Mouse (Mus musculus) forebrain, embryonic 14.5 days (tissue): ENCODE measurements around the gene Gm19345. TPM values are rescaled to one million over a fixed set of nuclear protein-coding genes. Genes with fewer than 3 reads are reported as not detected.

ENCODE experiments used
- ATAC-seq: fragments of 200-750 bp; cut with Nextera tagmentation; 2 replicates; pipeline ENCODE4 v1.8.0; 2017; ENCODE audit warnings: mild to moderate bottlenecking, moderate library complexity
- DNase-seq: peaks from one replicate; pipeline ENCODE4 v3.0.0-alpha.2; 2015; ENCODE audit warnings: low spot score
- H3K27ac ChIP-seq: fragments of 300-500 bp; sonication (generic); 2 replicates; pipeline ENCODE4 v1.5.1; 2014; ENCODE audit warnings: low read depth, mild to moderate bottlenecking, control low read depth, low read length, moderate library complexity
- H3K27me3 ChIP-seq: fragments of 300-500 bp; sonication (generic); replicated peaks from 2 replicates; pipeline ENCODE4 v1.6.1; 2014; ENCODE audit warnings: low read length, control low read depth, mixed read lengths; ENCODE audit not compliant: control insufficient read depth, insufficient read depth
- H3K36me3 ChIP-seq: fragments of 300-500 bp; sonication (generic); 2 replicates; pipeline ENCODE4 v1.6.1; 2014; ENCODE audit warnings: low read length, control low read depth; ENCODE audit not compliant: control insufficient read depth, insufficient read depth
- H3K4me1 ChIP-seq: fragments of 300-500 bp; sonication (generic); 2 replicates; pipeline ENCODE4 v1.6.1; 2014; ENCODE audit warnings: antibody characterized with exemption, low read length, control low read depth; ENCODE audit not compliant: control insufficient read depth, insufficient read depth
- H3K4me2 ChIP-seq: fragments of 300-500 bp; sonication (generic); 2 replicates; pipeline ENCODE4 v1.6.1; 2014; ENCODE audit warnings: mild to moderate bottlenecking, control low read depth, low read length
- H3K4me3 ChIP-seq: fragments of 300-500 bp; sonication (generic); 2 replicates; pipeline ENCODE4 v1.5.1; 2014; ENCODE audit warnings: low read depth, low read length, control low read depth
- H3K9ac ChIP-seq: fragments of 300-500 bp; sonication (generic); 2 replicates; pipeline ENCODE4 v1.6.1; 2014; ENCODE audit warnings: mild to moderate bottlenecking, low read length, control low read depth, moderate library complexity
- H3K9me3 ChIP-seq: fragments of 300-500 bp; sonication (generic); replicated peaks from 2 replicates; pipeline ENCODE4 v1.6.1; 2016; ENCODE audit warnings: low read length, control low read depth, mixed read lengths; ENCODE audit not compliant: control insufficient read depth
- WGBS: fragments of 180-500 bp; shearing (Covaris S2); extraction: QIAGEN DNeasy Blood & Tissue Kit; methylation state at CpG from one replicate; pipeline ENCODE4 v1.1.7; 2014; 5-methylcytosine and 5-hydroxymethylcytosine counted together
- polyA plus RNA-seq: library from polyadenylated mRNA; unstranded; fragments of >200 nt; fragmentation: Nextera tagmentation; extraction: Ambion mirVana; gene quantifications from 2 replicates; pipeline ENCODE4 v1.2.1, GENCODE M21; 2014

The Gm19345 gene
- polyA plus RNA-seq, 1 experiment from 2014 or later, result 5.6 TPM

DNA sequence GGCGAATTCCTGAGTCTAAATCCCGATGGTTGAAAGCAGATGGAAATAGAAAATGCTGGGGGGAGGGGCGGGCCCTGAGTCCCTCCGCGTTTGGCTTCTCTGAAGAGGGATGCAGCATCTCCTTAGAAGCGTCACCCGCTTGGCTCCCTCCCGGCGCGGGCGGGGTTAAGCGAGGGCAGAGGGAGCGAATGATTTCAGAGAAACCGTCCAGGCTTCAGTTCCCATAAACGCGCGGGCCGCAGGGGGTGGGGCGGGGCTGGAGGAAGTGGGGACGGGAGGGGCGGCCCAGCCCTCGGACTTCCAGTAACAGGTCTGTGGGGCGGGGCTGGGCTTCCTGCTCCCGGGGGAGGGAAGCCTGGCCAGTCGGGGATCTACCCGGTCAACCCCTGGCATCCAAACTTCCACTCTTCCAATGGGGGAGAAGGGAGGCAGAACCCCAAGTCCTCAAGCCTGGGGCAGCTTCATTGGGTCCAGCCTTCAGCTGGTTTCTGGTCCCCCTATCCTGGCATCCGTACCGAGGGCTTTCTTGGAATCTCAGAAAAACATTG lies 35.5 kb upstream of the Gm19345 start:
- ATAC-seq, result peak; percentile 65
- 2% methylated on average over 26 of the region's 28 CpGs for WGBS
- Histone ChIP-seq H3K36me3 (no peaks in the 10 kb centered on the region), H3K4me1 (no peaks in the 10 kb centered on the region), H3K4me3 (peak overlapping the region; percentile 37), H3K27me3 (peaks cover 22% of the 10 kb centered on the region), H3K27ac (no peak overlapping the region), H3K9ac (peak overlapping the region; percentile 54), H3K4me2 (peak overlapping the region; percentile 64), H3K9me3 (no peaks in the 10 kb centered on the region)
- peak; percentile 56 for DNase-seq

DNA sequence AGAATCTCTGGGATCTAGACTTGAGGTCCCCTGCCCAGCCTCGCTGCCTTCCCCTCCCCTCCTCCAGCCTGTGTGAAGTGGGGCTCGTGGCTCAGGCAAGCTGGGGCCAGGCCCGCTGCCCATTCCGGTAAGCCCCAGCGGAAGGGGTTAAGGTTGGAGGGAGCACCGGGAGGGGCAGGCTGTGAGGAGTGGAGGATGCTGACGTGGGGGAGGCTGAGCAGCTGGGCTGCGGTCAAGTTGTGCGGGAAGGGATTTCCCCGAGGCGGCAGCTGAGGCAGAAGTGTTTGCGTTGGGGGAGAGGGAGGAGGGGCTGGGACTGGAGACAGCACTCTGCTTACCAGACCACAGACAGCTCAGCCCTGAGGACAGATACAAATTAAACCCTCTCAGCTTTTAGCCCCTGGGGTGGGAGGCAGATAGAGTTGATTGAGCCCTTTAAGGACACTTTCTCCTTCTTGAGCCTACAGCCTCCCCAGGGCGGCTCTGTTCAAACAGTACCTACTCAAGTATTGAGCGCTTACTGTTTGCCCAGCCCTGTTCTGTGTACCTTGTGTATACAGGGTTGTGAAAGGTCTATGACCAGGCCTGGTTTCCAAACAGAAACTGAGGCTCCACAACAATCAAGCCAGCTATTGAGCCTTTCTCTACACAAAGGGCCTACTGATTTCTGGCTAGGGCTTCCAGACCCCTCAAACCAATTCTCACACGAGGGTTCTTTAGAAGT lies 34.3 kb upstream of the Gm19345 start:
- 5% methylated on average over 15 of the region's 15 CpGs for WGBS
- no peak overlapping the region for H3K9ac ChIP-seq
- DNase-seq, result peak; percentile 31

DNA sequence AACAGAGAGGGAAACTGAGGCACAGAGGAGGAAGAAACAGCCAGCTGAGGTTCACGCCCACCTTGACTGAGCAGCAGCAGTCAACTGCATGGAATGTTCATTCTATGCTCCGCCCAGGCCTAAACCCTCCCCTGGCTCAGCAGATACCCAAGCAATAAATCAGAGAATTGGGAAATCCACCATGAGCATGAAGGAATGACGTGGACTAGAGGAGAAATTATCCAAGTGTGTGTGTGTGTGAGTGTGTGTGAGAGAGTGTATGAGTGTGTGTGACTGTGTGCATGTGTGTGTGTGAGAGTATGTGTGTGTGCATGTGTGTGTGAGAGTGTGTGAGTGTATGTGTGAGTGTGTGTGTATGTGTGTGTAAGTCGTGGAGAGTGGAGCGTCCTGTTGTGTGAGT lies 33.4 kb upstream of the Gm19345 start:
- ATAC-seq, result no peak
- Histone ChIP-seq H3K27me3 (peaks cover 36% of the 10 kb centered on the region), H3K4me1 (no peaks in the 10 kb centered on the region), H3K27ac (no peak overlapping the region), H3K4me2 (no peak overlapping the region), H3K9me3 (no peaks in the 10 kb centered on the region), H3K36me3 (no peaks in the 10 kb centered on the region), H3K9ac (no peak overlapping the region), H3K4me3 (no peak overlapping the region)
- no peak for DNase-seq
- WGBS, result 82% methylated on average over 5 of the region's 5 CpGs

More for the DNA sequence above, 34.3 kb upstream of the Gm19345 start:
- no peak overlapping the region for H3K27ac ChIP-seq
- peak overlapping the region; percentile 34 for H3K4me2 ChIP-seq
- 0 out of 2 replicates have a peak overlapping the region, but pooled peaks have one; percentile 6 for H3K4me3 ChIP-seq
- peaks cover 27% of the 10 kb centered on the region for H3K27me3 ChIP-seq
- ATAC-seq, result peak; percentile 41
- no peaks in the 10 kb centered on the region for H3K36me3 ChIP-seq
- H3K9me3 ChIP-seq, result no peaks in the 10 kb centered on the region
- H3K4me1 ChIP-seq, result no peaks in the 10 kb centered on the region

DNA sequence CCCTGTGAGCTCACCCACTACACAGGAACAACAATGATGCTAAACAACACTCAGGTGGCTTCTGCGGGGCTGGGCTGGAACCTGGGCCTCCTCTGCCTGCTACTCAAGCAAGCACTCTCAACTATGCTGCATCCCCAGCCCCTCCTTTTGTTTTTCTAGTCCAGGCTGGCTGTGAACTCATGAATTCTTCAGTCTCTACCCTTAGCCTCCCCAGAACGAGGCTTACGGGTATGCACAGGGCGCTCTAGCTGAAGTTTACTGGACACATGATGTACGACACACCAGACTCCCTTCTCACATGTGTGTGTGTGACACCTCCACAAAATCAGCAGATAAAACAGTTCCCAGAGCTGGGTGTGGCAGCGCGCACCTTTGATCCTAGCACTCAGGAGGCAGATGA lies 32.9 kb upstream of the Gm19345 start:
- Histone ChIP-seq H3K27me3 (peaks cover 40% of the 10 kb centered on the region), H3K4me3 (no peak overlapping the region), H3K36me3 (no peaks in the 10 kb centered on the region), H3K27ac (no peak overlapping the region), H3K9ac (no peak overlapping the region), H3K4me1 (no peaks in the 10 kb centered on the region), H3K4me2 (no peak overlapping the region), H3K9me3 (no peaks in the 10 kb centered on the region)
- no peak for ATAC-seq
- WGBS, result 86% methylated on average over 7 of the region's 7 CpGs
- DNase-seq, result no peak

DNA sequence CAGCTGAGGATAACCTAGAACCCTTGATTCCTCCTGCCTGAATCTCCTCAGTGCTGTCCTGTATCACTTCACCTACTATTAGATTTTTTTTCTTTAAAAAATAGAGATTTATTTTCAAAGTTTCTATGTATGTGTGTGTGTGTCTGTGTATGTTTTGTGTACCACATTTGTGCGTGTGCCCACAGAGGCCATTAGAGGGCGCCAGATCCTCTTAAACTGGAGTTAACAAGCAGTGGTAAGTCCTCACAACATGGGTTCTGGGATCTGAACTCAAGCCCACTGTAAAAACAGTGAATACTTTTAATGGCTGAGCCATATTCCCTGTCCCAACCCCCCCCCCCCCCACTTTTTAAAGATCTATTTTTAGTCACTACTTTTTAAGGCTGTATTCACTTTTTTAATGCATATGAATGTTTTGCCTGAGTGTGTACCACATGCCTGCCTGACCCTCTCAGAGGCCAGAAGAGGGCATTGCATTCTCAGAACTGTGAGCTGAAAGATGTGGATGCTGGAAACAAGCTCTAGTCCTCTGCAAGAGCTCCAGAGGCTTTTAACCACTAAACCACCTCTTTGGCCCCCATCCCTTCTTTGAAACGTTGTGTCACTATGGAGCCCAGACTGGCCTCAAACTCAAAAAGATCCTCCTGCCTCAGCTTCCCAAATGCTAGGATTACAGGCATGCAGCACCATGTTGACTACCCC lies 31.3 kb upstream of the Gm19345 start:
- H3K27ac ChIP-seq, result no peak overlapping the region
- no peak overlapping the region for H3K9ac ChIP-seq
- ATAC-seq, result no peak
- WGBS, result 73% methylated on average over 3 of the region's 3 CpGs
- no peak overlapping the region for H3K4me2 ChIP-seq
- no peak for DNase-seq
- H3K36me3 ChIP-seq, result no peaks in the 10 kb centered on the region
- H3K9me3 ChIP-seq, result no peaks in the 10 kb centered on the region
- peaks cover 48% of the 10 kb centered on the region for H3K27me3 ChIP-seq
- H3K4me1 ChIP-seq, result no peaks in the 10 kb centered on the region
- H3K4me3 ChIP-seq, result no peak overlapping the region

DNA sequence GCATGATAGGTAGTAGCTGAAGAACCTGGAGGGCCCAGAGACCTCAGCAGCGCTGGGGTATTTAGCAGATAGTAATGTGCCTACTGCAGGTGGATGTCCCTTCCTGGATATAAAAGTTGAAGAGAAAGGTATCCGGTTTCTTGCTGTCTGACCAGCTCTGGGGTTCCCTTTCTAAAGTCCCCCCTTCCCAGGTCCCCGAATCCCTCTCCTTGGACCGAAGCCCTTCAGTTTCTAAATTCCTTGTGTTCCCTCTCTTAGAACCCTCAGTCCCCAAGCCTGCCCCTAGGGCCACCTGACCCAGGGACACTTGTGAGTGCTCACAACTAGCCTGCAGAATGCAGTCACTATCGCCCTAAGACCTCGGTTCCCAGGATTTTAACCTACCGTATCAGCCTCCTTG lies 30.2 kb upstream of the Gm19345 start:
- Histone ChIP-seq H3K27me3 (peaks cover 45% of the 10 kb centered on the region), H3K36me3 (no peaks in the 10 kb centered on the region), H3K9me3 (no peaks in the 10 kb centered on the region), H3K4me2 (no peak overlapping the region), H3K9ac (no peak overlapping the region), H3K4me3 (no peak overlapping the region), H3K4me1 (no peaks in the 10 kb centered on the region), H3K27ac (no peak overlapping the region)
- 54% methylated on average over 7 of the region's 7 CpGs for WGBS
- ATAC-seq, result no peak
- no peak for DNase-seq

DNA sequence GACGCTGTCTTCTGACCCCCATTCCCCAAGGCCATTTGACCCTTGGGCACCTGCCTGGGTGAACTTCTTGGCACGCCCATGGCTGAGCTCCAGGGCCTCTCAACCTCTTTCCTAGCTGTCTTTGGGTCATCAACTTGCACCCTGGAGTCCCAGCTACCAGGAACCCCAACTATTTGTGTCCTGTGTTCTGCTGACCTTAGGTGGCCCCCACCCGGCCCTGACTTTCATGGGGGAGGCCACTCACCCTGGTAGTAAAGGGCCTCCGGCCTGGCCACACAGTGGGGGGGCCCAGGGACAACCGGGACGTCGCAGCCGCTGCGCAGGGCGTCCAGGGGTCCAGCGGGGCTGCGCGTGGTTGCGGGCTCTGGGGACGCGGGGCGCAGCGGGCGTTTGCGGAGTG lies 29.6 kb upstream of the Gm19345 start:
- ATAC-seq (no peak), DNase-seq (no peak)
- no peak overlapping the region for H3K27ac ChIP-seq
- H3K4me2 ChIP-seq, result peak overlapping the region; percentile 40
- H3K9ac ChIP-seq, result peak overlapping the region; percentile 21; the same call in 1 of the 2 replicates
- no peaks in the 10 kb centered on the region for H3K36me3 ChIP-seq
- H3K4me1 ChIP-seq, result no peaks in the 10 kb centered on the region
- 6% methylated on average over 14 of the region's 20 CpGs for WGBS
- H3K9me3 ChIP-seq, result no peaks in the 10 kb centered on the region
- H3K27me3 ChIP-seq, result peaks cover 40% of the 10 kb centered on the region
- H3K4me3 ChIP-seq, result peak overlapping the region; percentile 16; the same call in 1 of the 2 replicates

DNA sequence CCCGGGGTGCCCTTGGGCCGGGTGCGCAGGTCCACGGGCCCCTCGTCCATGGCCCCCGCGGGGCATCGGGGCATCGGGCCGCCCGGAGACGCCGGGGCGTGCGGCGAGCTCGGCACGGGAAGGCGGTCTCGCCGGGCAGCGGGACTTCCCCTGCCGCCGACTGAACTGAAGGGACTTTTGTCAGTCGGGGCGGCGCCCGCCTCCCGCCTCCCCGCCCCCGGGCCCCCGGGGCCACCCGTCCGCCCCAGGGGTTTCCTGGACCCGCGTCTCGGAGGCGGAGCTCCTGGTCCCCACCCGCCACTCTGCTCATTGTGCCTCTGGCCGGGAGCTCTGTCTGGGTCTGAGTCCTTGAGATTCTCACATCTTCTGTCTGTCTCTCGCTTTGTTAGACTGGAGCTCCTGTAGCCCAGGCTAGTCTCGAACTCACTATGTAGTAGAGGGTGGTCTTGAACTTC lies 29.2 kb upstream of the Gm19345 start, which contains the start of gene Bcl3:
Gene Bcl3 (minus strand): TSS at position 167 of the 455 bp plus-strand sequence.
- H3K9ac ChIP-seq, result peak within 1 kb of the TSS; percentile 21; the same call in 1 of the 2 replicates

More for the DNA sequence above, 29.2 kb upstream of the Gm19345 start, which contains the start of gene Bcl3:
- DNase-seq, result no peak
- no peak within 1 kb of the TSS for H3K27ac ChIP-seq
- peak within 1 kb of the TSS; percentile 16; the same call in 1 of the 2 replicates for H3K4me3 ChIP-seq
- no peak for ATAC-seq
- no peaks in the 10 kb centered on the region for H3K4me1 ChIP-seq
- 2% methylated on average over 21 of the region's 42 CpGs for WGBS
- no peaks in the 10 kb centered on the region for H3K9me3 ChIP-seq
- H3K27me3 ChIP-seq, result peaks cover 38% of the 10 kb centered on the region
- peak within 1 kb of the TSS; percentile 40 for H3K4me2 ChIP-seq
- H3K36me3 ChIP-seq, result no peaks in the 10 kb centered on the region
